Mouse (Mus musculus) erythroblast, embryonic 14.5 days (primary cell): ENCODE data around the gene Opn3.

Experiments used
- GATA1 ChIP-seq: IDR thresholded peaks from 2 replicates; pipeline ENCODE4 v1.6.1; 2012; ENCODE audit warnings: low read length, inconsistent platforms, mixed read lengths
- TAL1 ChIP-seq: IDR thresholded peaks from 3 replicates; pipeline ENCODE4 v1.6.1; 2012; ENCODE audit warnings: low read length, inconsistent platforms, mixed read lengths

DNA sequence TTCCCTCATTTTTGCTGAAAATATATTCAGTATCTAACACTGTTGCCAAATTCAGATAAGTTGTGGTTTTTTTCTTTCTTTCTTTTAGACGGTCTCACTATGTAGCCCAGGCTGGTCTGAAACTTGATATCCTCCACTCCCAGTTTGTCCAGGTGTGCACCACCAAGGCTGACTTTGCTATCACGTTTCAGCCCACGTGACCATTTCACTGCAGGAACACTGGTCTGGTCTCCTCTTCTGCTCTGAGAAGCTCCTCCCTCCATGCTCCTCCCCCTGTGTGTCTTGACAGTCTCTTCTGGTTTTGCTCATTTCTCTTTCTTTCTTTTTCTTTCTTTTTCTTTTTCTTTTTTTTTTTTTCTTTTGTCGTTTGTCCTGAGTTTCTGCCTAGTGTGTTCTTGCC, 7.2 kb upstream of the Opn3 start:
- no peak for TF ChIP-seq GATA1
- TF ChIP-seq TAL1 = no peak
